Mouse (Mus musculus) heart, embryonic 11.5 days (tissue): ENCODE results near the gene Cdsn. TPM values are rescaled to one million over a fixed set of nuclear protein-coding genes. Genes with fewer than 3 reads are reported as not detected.

Experiments used
- ATAC-seq: fragments of 200-750 bp; cut with Nextera tagmentation; replicated peaks from 2 replicates; pipeline ENCODE4 v1.8.0; 2017; ENCODE audit warnings: moderate library complexity; ENCODE audit not compliant: insufficient number of reproducible peaks, low FRiP score, low TSS enrichment
- H3K27ac ChIP-seq: fragments of 300-500 bp; sonication (generic); 2 replicates; pipeline ENCODE4 v1.5.1; 2014; ENCODE audit warnings: mild to moderate bottlenecking, low read depth, low read length
- H3K27me3 ChIP-seq: fragments of 300-500 bp; sonication (generic); 2 replicates; pipeline ENCODE4 v1.6.1; 2014; ENCODE audit warnings: mild to moderate bottlenecking, low read length, mixed read lengths; ENCODE audit not compliant: control insufficient read depth, insufficient read depth
- H3K36me3 ChIP-seq: fragments of 300-500 bp; sonication (generic); 2 replicates; pipeline ENCODE4 v1.6.1; 2014; ENCODE audit warnings: mild to moderate bottlenecking, low read length, moderate library complexity, mixed read lengths; ENCODE audit not compliant: control insufficient read depth, insufficient read depth
- H3K4me1 ChIP-seq: fragments of 300-500 bp; sonication (generic); 2 replicates; pipeline ENCODE4 v1.6.1; 2014; ENCODE audit warnings: low read length; ENCODE audit not compliant: control insufficient read depth, insufficient read depth
- H3K4me2 ChIP-seq: fragments of 300-500 bp; sonication (generic); 2 replicates; pipeline ENCODE4 v1.6.1; 2014; ENCODE audit warnings: mild to moderate bottlenecking, moderate library complexity
- H3K4me3 ChIP-seq: fragments of 300-500 bp; sonication (generic); 2 replicates; pipeline ENCODE4 v1.5.1; 2014; ENCODE audit warnings: low read depth, low read length
- H3K9ac ChIP-seq: fragments of 300-500 bp; sonication (generic); 2 replicates; pipeline ENCODE4 v1.6.1; 2014; ENCODE audit warnings: mild to moderate bottlenecking, low read depth, low read length, moderate library complexity
- H3K9me3 ChIP-seq: fragments of 300-500 bp; sonication (generic); replicated peaks from 2 replicates; pipeline ENCODE4 v1.6.1; 2016; ENCODE audit warnings: low read length; ENCODE audit not compliant: control insufficient read depth
- WGBS: fragments of 180-500 bp; shearing (Covaris S2); extraction: QIAGEN DNeasy Blood & Tissue Kit; methylation state at CpG from one replicate; pipeline ENCODE4 v1.1.7; 2014; ENCODE audit not compliant: insufficient replicate concordance; 5-methylcytosine and 5-hydroxymethylcytosine counted together
- polyA plus RNA-seq: library from polyadenylated mRNA; unstranded; fragments of >200 nt; fragmentation: Nextera tagmentation; extraction: Ambion mirVana; gene quantifications from 2 replicates; pipeline ENCODE4 v1.2.1, GENCODE M21; 2014

Gene Cdsn
- polyA plus RNA-seq, 1 experiment from 2014 or later, result 0.40 TPM

- H3K9ac ChIP-seq, result no peak overlapping the region
- 82% methylated on average over 14 of the region's 14 CpGs for WGBS
- H3K4me1 ChIP-seq, result 0 out of 2 replicates have a peak, but pooled peaks cover 2% of the 10 kb centered on the region
- peaks cover 37% of the 10 kb centered on the region for H3K27me3 ChIP-seq
- ATAC-seq, result no peak
- H3K27ac ChIP-seq, result no peak overlapping the region
- no peaks in the 10 kb centered on the region for H3K9me3 ChIP-seq
- H3K36me3 ChIP-seq, result no peaks in the 10 kb centered on the region
- H3K4me3 ChIP-seq, result no peak overlapping the region
- no peak overlapping the region for H3K4me2 ChIP-seq
Observed at GRCm38 (mm10) chr17:35570836-35571235, 18.9 kb downstream of the Cdsn start.

- peaks cover 41% of the 10 kb centered on the region for H3K27me3 ChIP-seq
Observed at GRCm38 (mm10) chr17:35571477-35571876, 19.5 kb downstream of the Cdsn start.

DNA sequence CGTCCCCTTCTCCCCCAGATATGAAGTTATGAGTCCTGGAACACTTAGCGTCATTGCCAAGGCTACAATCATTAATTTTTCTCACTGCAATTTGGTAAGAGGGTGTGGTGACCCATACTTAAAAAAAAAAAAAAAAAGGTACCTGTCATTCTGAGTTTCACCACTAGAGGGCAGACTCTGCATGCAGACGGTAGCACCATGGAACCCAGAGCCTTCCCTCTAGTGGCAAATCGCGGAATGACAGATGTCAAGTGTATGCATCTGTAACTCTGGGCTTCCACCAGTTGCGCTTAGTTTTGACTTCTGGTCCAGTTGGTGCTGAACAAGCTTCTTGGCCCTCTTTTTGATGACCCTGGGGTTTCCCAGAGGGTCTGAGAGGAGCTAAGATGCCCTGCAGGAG, 26.3 kb downstream of the Cdsn start:
- no peak overlapping the region for H3K27ac ChIP-seq
- no peak overlapping the region for H3K9ac ChIP-seq
- H3K4me3 ChIP-seq, result no peak overlapping the region
- no peak for ATAC-seq
- H3K36me3 ChIP-seq, result no peaks in the 10 kb centered on the region
- no peak overlapping the region for H3K4me2 ChIP-seq
- peaks cover 19% of the 10 kb centered on the region for H3K27me3 ChIP-seq
- WGBS, result 20% methylated on average over 6 of the region's 6 CpGs
- no peaks in the 10 kb centered on the region for H3K4me1 ChIP-seq
- H3K9me3 ChIP-seq, result no peaks in the 10 kb centered on the region

More at GRCm38 (mm10) chr17:35571477-35571876, 19.5 kb downstream of the Cdsn start:
- WGBS, result 89% methylated on average over 7 of the region's 7 CpGs
- ATAC-seq, result no peak
- Histone ChIP-seq H3K4me2 (no peak overlapping the region), H3K9ac (no peak overlapping the region), H3K9me3 (no peaks in the 10 kb centered on the region), H3K36me3 (no peaks in the 10 kb centered on the region), H3K4me1 (0 out of 2 replicates have a peak, but pooled peaks cover 2% of the 10 kb centered on the region), H3K27ac (no peak overlapping the region), H3K4me3 (no peak overlapping the region)

DNA sequence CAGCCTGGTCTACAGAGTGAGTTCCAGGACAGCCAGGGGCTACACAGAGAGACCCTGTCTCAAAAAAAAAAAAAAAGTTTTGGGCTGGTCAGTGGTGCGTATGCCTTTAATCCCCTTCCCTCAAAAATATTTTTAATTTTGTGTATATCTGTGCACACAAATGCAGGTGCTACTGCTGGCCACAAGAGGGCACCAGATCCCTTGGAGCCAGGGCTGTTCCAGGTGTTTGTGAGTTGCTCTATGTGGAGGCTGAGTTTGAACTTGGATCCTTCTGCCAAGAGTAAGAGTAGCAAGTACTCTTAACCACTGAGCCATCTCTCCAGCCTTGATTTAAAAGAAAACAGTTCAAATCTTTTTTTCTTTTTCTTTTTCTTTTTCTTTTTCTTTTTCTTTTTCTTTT, 31.0 kb downstream of the Cdsn start:
- Histone ChIP-seq H3K27me3 (no peaks in the 10 kb centered on the region), H3K27ac (no peak overlapping the region), H3K4me1 (0 out of 2 replicates have a peak, but pooled peaks cover 3% of the 10 kb centered on the region), H3K9ac (no peak overlapping the region), H3K4me3 (no peak overlapping the region), H3K36me3 (no peaks in the 10 kb centered on the region), H3K9me3 (0 out of 2 replicates have a peak, but pooled peaks cover 3% of the 10 kb centered on the region), H3K4me2 (no peak overlapping the region)
- 79% methylated on average over 1 of the region's 1 CpGs for WGBS
- ATAC-seq, result no peak

DNA sequence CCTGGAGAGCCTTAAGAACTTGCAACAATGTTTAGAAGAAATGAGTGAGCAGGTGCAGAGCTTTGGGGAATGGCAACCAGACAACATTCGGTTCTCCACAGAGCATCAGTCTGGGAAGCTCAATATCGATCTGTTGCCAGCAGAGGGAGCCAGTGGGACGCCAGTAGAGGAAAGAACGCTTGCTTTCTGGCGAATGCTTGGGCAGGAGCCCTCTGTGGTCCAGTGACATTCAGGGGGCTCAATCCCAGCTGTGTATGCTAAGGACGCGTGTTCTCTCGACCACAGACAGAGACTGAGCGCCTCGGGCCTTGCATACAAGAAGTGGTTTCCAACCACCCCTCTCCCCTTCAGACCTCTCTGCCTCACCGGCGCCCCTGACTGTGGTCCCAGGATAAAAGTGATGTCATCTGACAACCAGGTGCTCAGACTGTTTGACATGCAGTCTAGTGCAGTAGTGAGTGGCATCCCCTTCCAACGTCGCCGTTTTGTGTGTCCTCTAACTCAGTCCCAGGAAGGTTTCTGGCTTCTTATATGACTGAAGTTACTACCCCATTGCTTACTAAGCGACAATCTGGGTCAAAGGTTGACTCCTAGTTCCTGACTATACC, 32.5 kb downstream of the Cdsn start:
- H3K9ac ChIP-seq, result no peak overlapping the region
- 16% methylated on average over 16 of the region's 16 CpGs for WGBS
- ATAC-seq, result no peak

DNA sequence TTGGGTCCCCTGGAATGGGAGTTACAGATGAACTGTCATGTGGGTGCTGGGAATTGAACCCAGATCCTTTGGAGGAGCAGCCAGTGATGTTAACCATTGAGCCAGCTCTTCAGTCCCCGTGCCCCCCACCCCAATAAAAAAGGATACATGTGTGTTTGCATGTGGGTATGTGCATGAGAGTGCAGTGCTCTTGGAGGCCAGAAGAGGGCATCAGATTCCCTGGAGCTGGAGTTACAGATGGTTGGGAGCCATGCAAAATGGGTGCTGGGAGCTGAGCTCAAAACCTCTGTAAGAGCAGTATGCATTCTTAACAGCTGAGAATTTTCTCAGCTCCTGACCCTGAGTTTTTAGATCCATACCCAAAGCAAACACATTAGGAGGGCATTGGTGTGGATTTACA, 35.4 kb downstream of the Cdsn start:
- no peak for ATAC-seq
- Histone ChIP-seq H3K9ac (no peak overlapping the region), H3K4me2 (no peak overlapping the region), H3K27ac (no peak overlapping the region), H3K4me3 (no peak overlapping the region), H3K36me3 (no peaks in the 10 kb centered on the region), H3K4me1 (0 out of 2 replicates have a peak, but pooled peaks cover 3% of the 10 kb centered on the region), H3K27me3 (no peaks in the 10 kb centered on the region), H3K9me3 (0 out of 2 replicates have a peak, but pooled peaks cover 3% of the 10 kb centered on the region)
- WGBS, result 73% methylated on average over 1 of the region's 1 CpGs

More for the DNA sequence above, 32.5 kb downstream of the Cdsn start:
- Histone ChIP-seq H3K9me3 (0 out of 2 replicates have a peak, but pooled peaks cover 3% of the 10 kb centered on the region), H3K27me3 (no peaks in the 10 kb centered on the region), H3K4me1 (0 out of 2 replicates have a peak, but pooled peaks cover 3% of the 10 kb centered on the region), H3K27ac (no peak overlapping the region), H3K36me3 (no peaks in the 10 kb centered on the region), H3K4me3 (no peak overlapping the region), H3K4me2 (peak overlapping the region; percentile 42)

DNA sequence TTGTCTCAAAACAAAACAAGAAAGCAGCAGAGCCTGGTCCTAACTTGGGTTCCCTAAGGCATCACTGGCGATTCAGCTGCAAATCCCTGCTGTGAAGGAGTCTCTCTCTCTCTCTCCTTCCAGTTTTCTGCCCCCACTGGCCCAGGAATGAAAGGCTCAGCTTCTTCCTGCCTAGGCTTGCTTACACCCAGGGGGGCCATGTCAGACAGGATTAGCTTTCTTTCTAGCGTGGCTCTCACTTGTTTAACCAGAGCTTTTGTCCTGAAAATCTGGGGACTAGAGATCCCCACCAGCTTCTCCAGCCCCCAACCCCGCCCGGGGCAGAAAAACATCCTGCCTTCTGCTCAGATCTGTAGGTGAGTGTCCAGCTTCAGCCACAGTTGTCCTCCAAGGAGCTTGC, 36.5 kb downstream of the Cdsn start:
- H3K4me1 ChIP-seq, result 0 out of 2 replicates have a peak, but pooled peaks cover 3% of the 10 kb centered on the region
- H3K9ac ChIP-seq, result no peak overlapping the region
- no peaks in the 10 kb centered on the region for H3K36me3 ChIP-seq
- H3K27ac ChIP-seq, result no peak overlapping the region
- no peak overlapping the region for H3K4me2 ChIP-seq
- H3K4me3 ChIP-seq, result no peak overlapping the region
- WGBS, result 27% methylated on average over 4 of the region's 4 CpGs
- H3K27me3 ChIP-seq, result no peaks in the 10 kb centered on the region
- H3K9me3 ChIP-seq, result 0 out of 2 replicates have a peak, but pooled peaks cover 3% of the 10 kb centered on the region
- ATAC-seq, result no peak

DNA sequence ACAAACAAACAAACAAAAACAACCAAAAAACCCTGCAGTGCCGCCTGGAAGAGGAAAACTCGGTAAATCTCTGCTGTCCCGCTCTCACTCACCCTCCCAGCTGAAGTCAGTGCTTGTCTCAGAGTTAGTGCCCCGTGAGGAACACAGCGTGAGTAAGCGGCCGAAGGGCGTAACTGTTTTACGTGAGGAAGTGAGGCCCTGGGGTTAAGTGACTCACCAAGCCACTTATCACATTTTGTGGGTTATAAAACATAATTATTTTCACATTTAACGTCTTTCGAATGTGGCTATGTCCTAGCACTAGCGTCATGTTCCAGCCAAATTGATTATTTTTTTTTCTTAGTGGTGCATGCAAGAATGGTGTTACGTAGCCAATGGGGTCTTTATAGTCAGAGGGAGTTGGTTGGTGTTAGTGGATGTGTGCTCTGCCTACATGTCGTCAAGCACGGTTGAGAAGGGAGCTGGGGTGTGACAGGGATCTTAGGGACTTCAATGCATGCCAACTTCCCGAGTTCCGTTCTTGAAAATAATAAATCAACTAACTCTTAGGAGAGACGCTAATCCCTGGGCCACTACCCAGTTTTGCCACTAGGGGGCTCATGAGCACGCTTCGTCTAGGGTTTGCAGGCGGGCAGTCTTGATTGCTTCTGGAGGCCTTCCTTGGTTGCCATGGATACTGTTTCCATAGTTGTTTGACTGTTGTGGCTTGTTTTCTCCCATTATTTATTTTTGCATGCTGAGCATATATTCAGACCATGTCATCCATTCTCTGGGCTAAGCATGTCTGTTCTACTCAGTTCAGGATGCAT, 38.7 kb downstream of the Cdsn start:
- Histone ChIP-seq H3K4me2 (no peak overlapping the region), H3K4me3 (no peak overlapping the region), H3K27ac (no peak overlapping the region), H3K27me3 (no peaks in the 10 kb centered on the region), H3K9ac (no peak overlapping the region), H3K9me3 (0 out of 2 replicates have a peak, but pooled peaks cover 3% of the 10 kb centered on the region), H3K4me1 (no peaks in the 10 kb centered on the region), H3K36me3 (no peaks in the 10 kb centered on the region)
- ATAC-seq, result no peak
- 49% methylated on average over 21 of the region's 21 CpGs for WGBS
